Mouse (Mus musculus) heart, adult 2 months (tissue): ENCODE measurements around the gene Glud1.

Experiments used
- CTCF ChIP-seq: fragments of 200-600 bp; IDR thresholded peaks from 2 replicates; pipeline ENCODE4 v1.8.1; 2022; ENCODE audit warnings: antibody characterized with exemption, mild to moderate bottlenecking, moderate library complexity
- EP300 ChIP-seq: fragments of 200-500 bp; IDR thresholded peaks from 2 replicates; pipeline ENCODE4 v1.6.1; 2011; ENCODE audit warnings: low read depth, low read length, control low read depth; ENCODE audit not compliant: insufficient read depth
- POLR2A ChIP-seq: fragments of 200-500 bp; IDR thresholded peaks from 2 replicates; pipeline ENCODE4 v1.6.1; 2011; ENCODE audit warnings: mild to moderate bottlenecking, low read depth, low read length, control low read depth; ENCODE audit not compliant: insufficient read depth

GRCm38 (mm10) chr14:34362726-34363445 is 52.4 kb downstream of the Glud1 start:
- TF ChIP-seq POLR2A = no peak
- peak; percentile 82 for TF ChIP-seq CTCF
- TF ChIP-seq EP300 = peak; percentile 50; the same call in 1 of the 2 replicates
